Mouse (Mus musculus): ENCODE results near the gene Tmc1. TPM values are rescaled to one million over a fixed set of nuclear protein-coding genes. Genes with fewer than 3 reads are reported as not detected.

The Tmc1 gene
- under 1 TPM; 0.23 to 0.62 TPM for total RNA-seq (2021)
- long read RNA-seq, experiment 1, result 0 reads
- long read RNA-seq, experiment 2, partial matches to known transcripts, result 0 of 1 reads
- long read RNA-seq, experiment 2, other reads (novel, unspliced or antisense), result 1 of 1 reads

DNA sequence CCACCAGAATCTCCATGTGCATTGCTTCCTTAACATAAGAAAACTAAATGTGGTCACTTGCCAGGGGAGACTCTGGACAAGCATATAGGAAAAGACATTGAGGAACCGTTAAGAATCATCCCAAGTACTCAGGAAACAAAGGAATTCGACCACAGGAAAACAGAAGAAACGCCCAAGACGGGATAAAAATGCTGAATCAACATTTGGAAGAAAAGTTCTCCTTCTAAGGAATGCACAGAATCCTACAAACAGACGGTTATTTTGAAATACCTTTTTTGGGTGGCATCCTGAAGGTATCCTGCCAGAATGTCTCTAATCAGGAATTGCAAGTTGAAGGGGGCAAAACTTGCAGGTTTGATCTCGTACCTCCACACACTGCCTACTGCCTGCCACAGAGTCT is at the start of gene Tmc1:
Tmc1 (minus strand) TSS at position 329 of the 400 bp plus-strand sequence.
- DNase-seq (ENCODE audit: low spot score in 2 of 2), result no peak

- no peak for DNase-seq (ENCODE audit: low spot score in 2 of 2)
These were observed 47.5 kb upstream of the Tmc1 start for GRCm38 (mm10) chr19:21001552-21001951.

DNA sequence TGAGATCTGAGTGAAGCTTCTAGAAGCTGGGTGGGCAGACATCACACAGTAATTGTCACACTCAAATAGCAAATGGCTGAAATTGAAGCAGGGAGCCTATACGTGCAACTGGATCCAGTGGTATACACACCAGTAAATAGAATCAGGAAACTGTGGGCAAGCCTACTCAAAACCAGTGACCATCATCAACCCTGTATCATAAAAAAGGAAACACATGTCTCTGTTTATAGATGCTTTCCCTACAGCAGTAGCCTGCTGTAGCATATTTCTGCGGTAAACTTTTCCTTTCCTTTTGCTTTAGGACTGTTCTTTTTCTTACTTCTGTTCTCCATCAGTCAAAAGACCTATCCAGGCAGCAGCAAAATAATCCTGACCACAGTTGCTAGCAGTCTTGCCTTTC is 25.2 kb upstream of the Tmc1 start:
- no peak for DNase-seq (ENCODE audit: low spot score in 2 of 2)

DNA sequence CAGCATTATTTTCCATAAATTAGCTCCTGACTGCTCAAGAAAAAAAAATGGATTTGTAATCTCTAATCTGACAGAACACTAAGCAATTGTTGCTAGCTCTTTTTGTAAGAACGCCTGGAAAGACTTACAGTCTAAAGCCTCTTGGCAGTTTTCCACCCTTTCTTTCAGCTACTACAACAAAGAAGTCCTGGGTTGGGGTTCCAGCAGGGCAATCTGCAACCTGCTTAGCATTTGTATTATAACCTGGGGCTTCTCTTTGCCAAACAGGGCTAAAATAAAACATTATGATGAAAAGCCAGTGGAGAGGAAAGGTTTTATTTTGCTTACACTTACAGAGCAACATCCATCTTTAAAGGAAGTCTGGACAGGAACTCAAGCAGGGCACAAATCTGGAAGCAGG is 24.1 kb upstream of the Tmc1 start:
- DNase-seq (ENCODE audit: low spot score in 2 of 2), result no peak

DNA sequence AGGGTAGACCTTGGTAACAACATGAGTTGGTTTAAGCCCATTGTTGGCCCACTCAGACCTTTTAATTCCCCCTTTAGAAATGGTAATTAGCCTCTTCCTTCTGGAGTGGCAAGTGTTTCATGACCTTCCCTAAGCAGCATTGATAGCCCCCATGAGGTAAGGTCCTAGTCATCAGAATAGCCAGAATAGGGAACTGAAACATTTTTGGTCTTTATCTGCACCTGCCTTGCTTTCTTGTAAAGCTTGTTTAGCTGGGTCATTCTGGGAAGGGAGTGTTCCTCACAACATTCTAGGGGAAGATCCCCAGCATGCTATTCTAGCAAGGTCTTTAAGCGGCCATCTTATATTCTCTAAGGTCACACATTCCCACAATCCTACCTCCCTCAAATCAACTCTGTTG is 17.9 kb upstream of the Tmc1 start:
- DNase-seq (ENCODE audit: low spot score in 2 of 2), result no peak

DNA sequence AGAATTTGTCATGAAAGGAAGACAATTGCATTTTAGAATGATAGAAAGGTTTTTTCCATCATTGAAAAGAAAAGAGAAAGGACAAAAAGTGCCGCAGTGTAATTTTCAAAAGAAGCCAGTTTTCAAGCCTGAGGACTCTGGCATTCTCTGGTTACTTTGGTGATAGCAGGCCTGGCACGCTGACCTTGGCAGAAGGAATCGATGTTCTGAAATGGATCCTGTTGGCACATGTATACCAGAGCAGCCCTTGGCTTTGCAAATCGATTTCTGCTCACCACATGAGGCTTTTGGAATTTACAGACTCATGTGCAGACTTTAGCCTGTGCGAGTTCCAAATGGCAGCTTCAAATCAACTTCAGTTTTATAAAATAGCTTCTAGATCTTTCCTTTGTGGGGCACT is 813 bp upstream of the Tmc1 start:
- no peak for DNase-seq (ENCODE audit: low spot score in 2 of 2)

- no peak for DNase-seq (ENCODE audit: low spot score in 2 of 2)
These were observed 9.6 kb downstream of the Tmc1 start for GRCm38 (mm10) chr19:20944446-20944845.

DNA sequence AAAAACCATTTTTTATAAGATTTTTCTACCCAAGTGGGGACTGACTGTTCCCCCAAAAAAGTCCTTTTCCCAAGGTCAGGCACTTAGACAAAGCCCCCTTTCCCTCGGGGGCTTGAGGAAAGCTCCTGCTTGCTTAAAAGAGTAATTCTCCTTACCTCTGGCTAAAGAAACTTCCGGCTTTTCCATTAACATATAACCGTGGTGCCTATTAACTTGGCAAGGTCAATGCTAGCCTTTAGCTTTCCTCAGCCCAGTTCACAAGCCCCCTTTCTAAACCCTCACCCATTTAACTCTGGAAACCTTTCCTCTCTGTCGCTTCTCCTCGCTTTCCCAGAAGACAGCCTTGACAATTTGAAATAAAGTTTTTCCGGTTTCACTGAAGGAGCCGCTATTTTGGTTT is 29.7 kb downstream of the Tmc1 start:
- DNase-seq (ENCODE audit: low spot score in 2 of 2), result no peak

GRCm38 (mm10) chr19:20923336-20924211 is 30.4 kb downstream of the Tmc1 start:
- no peak for DNase-seq (ENCODE audit: low spot score in 2 of 2)

DNA sequence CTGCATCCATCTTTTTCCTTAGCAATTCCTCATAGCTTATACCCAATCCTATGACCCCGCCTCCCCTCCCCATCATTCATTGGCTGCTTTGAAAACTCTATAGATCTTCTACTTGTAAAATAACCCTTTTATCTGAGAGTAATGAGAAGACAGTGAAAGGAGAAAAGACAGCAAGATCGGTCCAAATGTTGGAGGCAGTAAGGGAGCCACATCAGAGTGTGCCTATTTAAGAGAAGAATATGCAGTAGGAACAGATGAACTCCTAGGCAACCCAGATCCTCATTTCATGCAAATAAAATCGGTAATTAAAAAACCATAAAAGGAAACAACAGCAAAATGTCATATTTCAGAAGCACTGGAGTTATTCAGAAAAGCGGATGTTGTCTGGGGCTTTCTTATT is 35.8 kb downstream of the Tmc1 start:
- no peak for DNase-seq (ENCODE audit: low spot score in 2 of 2)

- DNase-seq (ENCODE audit: low spot score in 2 of 2), result no peak
These were observed 38.9 kb downstream of the Tmc1 start for GRCm38 (mm10) chr19:20915151-20915550.

DNA sequence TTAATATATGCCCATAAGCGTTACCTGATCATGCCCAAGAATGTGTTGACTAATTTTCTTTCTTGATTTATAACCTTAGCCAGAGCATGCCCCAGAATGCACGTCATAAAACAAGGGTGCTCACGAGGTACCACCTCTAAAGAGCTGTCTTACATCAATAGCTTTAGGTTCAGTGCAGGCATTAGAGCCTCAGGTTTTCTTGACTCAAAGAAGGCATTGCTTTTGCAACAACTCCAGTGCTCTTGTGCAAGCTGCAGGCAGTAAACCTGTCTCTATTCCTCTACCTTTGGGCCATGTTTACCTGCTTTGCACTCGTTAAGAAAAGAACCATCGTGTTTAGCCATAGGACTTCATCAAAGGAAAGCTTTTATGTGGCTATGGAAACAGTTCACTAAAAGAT is 43.6 kb downstream of the Tmc1 start:
- no peak for DNase-seq (ENCODE audit: low spot score in 2 of 2)

DNA sequence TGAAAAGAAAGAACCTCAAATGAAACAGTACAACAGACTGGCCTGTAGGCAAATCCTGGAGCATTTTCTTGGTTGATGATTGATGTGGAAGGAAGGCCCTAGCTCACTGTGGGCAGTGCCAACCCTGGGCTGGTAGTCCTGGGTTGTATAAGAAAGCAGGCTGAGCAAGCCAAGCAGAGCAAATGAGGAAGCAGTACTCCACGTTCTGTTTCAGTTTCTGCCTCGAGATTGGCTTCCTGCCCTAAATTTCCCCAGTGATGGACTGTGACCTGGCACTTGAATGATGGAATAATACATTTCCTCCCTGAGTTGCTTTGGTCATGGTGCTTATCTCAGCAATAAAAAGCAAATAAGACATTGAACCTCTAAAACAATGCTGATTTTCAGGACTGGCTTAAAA is 72.8 kb downstream of the Tmc1 start:
- DNase-seq (ENCODE audit: low spot score in 2 of 2), result no peak

GRCm38 (mm10) chr19:20875881-20876280 is 78.1 kb downstream of the Tmc1 start:
- DNase-seq (ENCODE audit: low spot score in 2 of 2), result no peak

- DNase-seq (ENCODE audit: low spot score in 2 of 2), result no peak
These were observed 92.2 kb downstream of the Tmc1 start for GRCm38 (mm10) chr19:20861779-20862178.

- DNase-seq (ENCODE audit: low spot score in 2 of 2), result no peak
These were observed 93.7 kb downstream of the Tmc1 start for GRCm38 (mm10) chr19:20860270-20860669.

GRCm38 (mm10) chr19:20857819-20858218 is 96.2 kb downstream of the Tmc1 start:
- DNase-seq (ENCODE audit: low spot score in 2 of 2), result no peak

DNA sequence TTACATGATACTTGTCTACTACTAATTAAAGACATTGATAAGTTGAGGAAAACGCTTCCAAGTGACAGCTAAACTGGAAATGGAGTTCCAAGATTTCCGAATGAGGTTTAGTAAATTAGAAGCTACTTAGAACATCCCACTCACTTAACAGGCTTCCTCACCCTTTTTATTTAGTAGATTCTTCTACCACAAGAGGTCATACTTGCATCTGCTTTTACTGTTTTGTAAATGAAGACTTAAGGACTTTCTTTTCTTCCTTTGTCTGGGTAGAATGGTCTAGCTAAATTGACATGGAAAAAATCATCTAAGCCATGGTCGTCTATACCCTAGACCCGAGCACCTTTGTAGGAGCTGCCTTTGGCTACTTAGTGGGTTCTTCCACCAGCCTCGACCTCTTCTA is 105.1 kb downstream of the Tmc1 start:
- DNase-seq (ENCODE audit: low spot score in 2 of 2), result no peak

DNA sequence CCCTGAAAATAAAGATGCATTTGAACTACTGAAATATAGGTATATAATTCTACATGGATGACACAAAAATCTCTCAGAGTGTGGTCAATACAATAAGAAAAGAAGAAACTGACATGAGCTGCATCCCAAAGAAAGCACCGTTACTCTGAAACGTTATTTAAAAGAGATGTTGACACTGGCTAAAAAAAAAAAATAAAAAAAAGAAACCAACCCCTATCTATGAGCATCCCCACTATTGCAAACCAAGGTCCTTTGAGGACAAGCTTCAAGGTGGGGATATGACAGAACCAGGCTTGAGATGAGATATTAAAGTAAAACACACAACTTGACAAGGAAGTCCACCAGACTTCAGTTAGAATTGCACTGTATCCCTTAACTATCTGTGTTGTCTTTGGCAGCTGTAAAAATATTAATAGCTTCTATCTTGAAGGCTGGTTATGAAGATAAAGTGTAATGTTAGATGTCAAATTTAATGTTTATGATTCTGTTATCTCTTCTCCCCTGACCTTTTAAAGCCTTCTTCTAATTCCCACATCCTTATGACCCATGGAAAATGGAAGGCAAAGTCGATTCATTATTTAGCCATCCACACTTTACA is 106.4 kb downstream of the Tmc1 start:
- DNase-seq (ENCODE audit: low spot score in 2 of 2), result no peak

DNA sequence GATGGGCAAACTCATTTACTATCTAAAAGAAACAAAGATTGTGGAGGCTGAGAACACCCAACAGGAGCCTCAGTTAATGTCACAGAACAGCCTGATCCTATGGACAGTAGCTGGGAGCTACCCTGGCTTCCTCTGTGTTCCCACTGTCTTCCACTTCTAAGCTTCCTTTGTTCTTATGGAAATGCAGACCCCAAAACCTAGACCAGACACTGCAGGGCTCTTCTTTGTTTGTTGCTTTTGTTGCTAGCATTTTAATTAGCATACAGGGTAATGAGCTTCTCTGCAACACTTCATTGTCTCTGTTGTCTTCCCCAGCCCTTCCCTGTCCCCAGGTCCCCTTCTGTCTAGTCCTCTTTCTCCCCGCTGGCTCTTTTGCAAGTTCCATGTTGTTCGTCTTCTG is 116.6 kb downstream of the Tmc1 start:
- no peak for DNase-seq (ENCODE audit: low spot score in 2 of 2)

DNA sequence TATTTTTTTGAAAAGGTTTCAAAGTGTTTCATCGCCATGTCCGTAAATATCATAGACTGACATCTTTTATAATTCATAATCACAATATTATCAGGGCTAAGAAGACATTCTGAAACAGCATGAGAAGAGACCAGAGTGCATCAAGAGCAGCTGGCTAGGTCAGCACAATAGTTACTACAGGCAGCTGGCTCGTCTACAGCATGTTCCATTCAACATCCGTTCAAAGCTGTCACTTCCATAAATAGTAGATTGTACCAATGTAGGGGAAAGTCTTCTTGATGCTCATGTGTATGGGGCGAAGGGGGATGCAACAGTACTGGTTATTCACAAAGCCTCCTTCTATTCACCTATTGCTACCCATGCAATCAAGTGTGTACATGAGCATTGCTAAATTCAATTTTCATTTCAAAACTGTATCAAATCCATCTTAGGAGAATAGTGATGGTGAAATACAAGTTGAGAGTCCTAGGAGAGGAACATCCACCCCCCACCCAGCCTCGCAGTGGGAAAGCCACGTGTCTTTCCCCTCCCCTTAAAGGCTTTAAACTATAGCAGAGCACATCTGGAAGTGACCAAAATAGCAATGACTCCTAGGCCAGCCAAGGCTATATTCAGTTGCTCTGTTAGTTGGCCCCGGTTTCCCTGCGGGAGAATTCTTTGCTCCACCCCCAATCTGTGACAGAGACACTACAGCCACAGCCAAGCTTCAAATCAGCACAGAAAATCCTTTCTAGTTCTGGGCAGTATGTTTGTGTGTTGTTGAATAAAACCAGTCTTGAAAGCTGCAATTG is 117.8 kb downstream of the Tmc1 start:
- DNase-seq (ENCODE audit: low spot score in 2 of 2), result no peak

DNA sequence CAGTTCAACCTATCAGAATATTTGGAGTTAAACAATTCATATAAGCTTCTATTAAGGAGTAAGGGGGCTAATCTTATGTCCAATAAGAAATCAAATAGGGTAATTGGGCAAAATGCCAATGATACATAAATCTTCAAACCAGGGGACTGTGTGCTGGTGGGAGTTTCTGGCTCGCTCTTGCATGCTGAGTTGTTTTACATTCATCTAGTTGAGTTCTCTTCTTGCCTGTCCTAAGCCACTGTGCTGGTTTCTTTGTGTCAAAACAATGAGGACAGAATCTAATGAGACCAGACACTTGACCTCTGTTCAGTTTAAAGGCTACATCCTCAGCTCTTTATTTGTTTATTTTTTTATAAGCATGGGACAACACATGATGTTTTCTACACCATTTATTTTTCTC is 119.1 kb downstream of the Tmc1 start:
- no peak for DNase-seq (ENCODE audit: low spot score in 2 of 2)

Measured in adrenal gland, postnatal 4 days (tissue).